Mouse (Mus musculus): ENCODE measurements at regions not wholly inside any gene's neighbourhood (a gene's known extent, or its start where the extent isn't known, plus 50 kb on each side); places are given as distances from the start of the nearest gene placed in this dataset.
"Not testable (repeated sequence)": the region's sequence is repeated elsewhere in the genome, so short reads cannot be mapped to it uniquely, and the experiment has no call there.

GRCm38 (mm10) chr17:13581995-13582588 lies 178.2 kb upstream of the Afdn start:
- no peak for TF ChIP-seq CTCF (conservative IDR thresholded peaks at IDR 0.05)
- no peak for DNase-seq (ENCODE audit: low spot score in 2 of 2)
- Histone ChIP-seq H3K27ac (no peak overlapping the region), H3K4me3 (no peak overlapping the region)

- Histone ChIP-seq H3K4me3 (no peak overlapping the region), H3K27ac (no peak overlapping the region)
- no peak for TF ChIP-seq CTCF (conservative IDR thresholded peaks at IDR 0.05)
- peak in 1 of 2 experiments; percentile 42 for DNase-seq (ENCODE audit: low spot score in 2 of 2)
Measured at GRCm38 (mm10) chr17:13583475-13584233, 176.7 kb upstream of the Afdn start.

- no peak for TF ChIP-seq CTCF (conservative IDR thresholded peaks at IDR 0.05)
- no peak for DNase-seq (ENCODE audit: low spot score in 2 of 2)
- no peak overlapping the region for H3K4me3 ChIP-seq
- no peak overlapping the region for H3K27ac ChIP-seq
Measured at GRCm38 (mm10) chr17:13584394-13584793, 175.9 kb upstream of the Afdn start.

- DNase-seq (ENCODE audit: low spot score in 2 of 2); H3K27ac ChIP-seq; H3K4me3 ChIP-seq: not testable (repeated sequence)
Measured at GRCm38 (mm10) chr17:13590240-13590837, 170.0 kb upstream of the Afdn start.
